Mouse (Mus musculus) ZHBTc4 (cell line): Measurements from ENCODE around the gene Dguok.

ENCODE experiments used
- DNase-seq: peaks from one replicate; pipeline ENCODE4 v3.0.0-alpha.2; 2011; ENCODE audit warnings: low read depth, low spot score

Gene Dguok

GRCm38 (mm10) chr6:83435174-83435573, 71.6 kb downstream of the Dguok start:
- DNase-seq = no peak

GRCm38 (mm10) chr6:83433546-83433945, 73.2 kb downstream of the Dguok start:
- DNase-seq = no peak

DNA sequence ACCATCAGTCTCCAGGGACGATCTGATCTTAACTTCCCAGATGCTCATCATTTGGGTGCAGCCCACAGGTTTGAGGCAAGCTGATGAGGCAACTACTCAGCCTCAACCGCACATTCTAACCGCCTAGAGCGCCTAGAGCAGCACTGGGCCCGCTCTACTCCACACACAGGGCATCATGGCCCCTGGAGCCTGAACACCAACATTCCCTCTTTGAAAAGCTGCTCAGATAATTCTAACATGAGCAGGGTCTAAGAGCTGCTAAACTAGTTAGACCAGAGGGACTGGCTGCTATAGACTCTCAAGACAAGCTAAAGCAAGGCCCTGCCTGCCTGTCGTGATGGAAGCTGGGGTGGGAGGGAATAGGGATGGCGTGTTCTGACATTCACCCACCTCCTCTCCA, 73.8 kb downstream of the Dguok start:
- no peak for DNase-seq
